Mouse (Mus musculus) forebrain, embryonic 10.5 days (tissue): Measurements from ENCODE around the gene Loxl1. TPM values are rescaled to one million over a fixed set of nuclear protein-coding genes. Genes with fewer than 3 reads are reported as not detected.

Experiments used
- DNase-seq: peaks from one replicate; pipeline ENCODE4 v3.0.0-alpha.2; 2017; ENCODE audit warnings: low spot score; ENCODE audit errors: extremely low spot score
- H3K27ac ChIP-seq: fragments of 300-500 bp; sonication (generic); 2 replicates; pipeline ENCODE4 v1.5.1; 2016; ENCODE audit warnings: mild to moderate bottlenecking
- H3K27me3 ChIP-seq: fragments of 300-500 bp; sonication (generic); 2 replicates; pipeline ENCODE4 v1.6.1; 2016; ENCODE audit warnings: mild to moderate bottlenecking; ENCODE audit not compliant: poor library complexity, severe bottlenecking
- H3K36me3 ChIP-seq: fragments of 300-500 bp; sonication (generic); replicated peaks from 2 replicates; pipeline ENCODE4 v1.6.1; 2016; ENCODE audit warnings: mild to moderate bottlenecking, moderate library complexity
- H3K4me1 ChIP-seq: fragments of 300-500 bp; sonication (generic); 2 replicates; pipeline ENCODE4 v1.6.1; 2016
- H3K4me3 ChIP-seq: fragments of 300-500 bp; sonication (generic); 2 replicates; pipeline ENCODE4 v1.5.1; 2016; ENCODE audit warnings: mild to moderate bottlenecking, moderate library complexity
- H3K9me3 ChIP-seq: fragments of 300-500 bp; sonication (generic); 2 replicates; pipeline ENCODE4 v1.6.1; 2016; ENCODE audit warnings: mild to moderate bottlenecking, moderate library complexity
- WGBS: fragments of 180-500 bp; shearing (Covaris S2); methylation state at CpG from one replicate; pipeline ENCODE4 v1.1.7; 2016; 5-methylcytosine and 5-hydroxymethylcytosine counted together
- polyA plus RNA-seq: library from polyadenylated mRNA; unstranded; fragments of >200 nt; fragmentation: Nextera tagmentation; extraction: Ambion mirVana; gene quantifications from 2 replicates; pipeline ENCODE4 v1.2.1, GENCODE M21; 2016

Loxl1 gene
- polyA plus RNA-seq, 1 experiment from 2014 or later: 7.2 TPM

GRCm38 (mm10) chr9:58305686-58306085 is 7.3 kb downstream of the Loxl1 start:
- no peak for DNase-seq

GRCm38 (mm10) chr9:58303599-58304271 is 9.3 kb downstream of the Loxl1 start:
- H3K27me3 ChIP-seq: peaks cover 5% of the 10 kb centered on the region; the same call in 1 of the 2 replicates
- peaks cover 69% of the 10 kb centered on the region for H3K4me1 ChIP-seq
- peak overlapping the region; percentile 48 for H3K27ac ChIP-seq
- no peaks in the 10 kb centered on the region for H3K36me3 ChIP-seq
- no peak for DNase-seq
- 73% methylated on average over 8 of the region's 8 CpGs for WGBS
- no peak overlapping the region for H3K4me3 ChIP-seq
- no peaks in the 10 kb centered on the region for H3K9me3 ChIP-seq

More at GRCm38 (mm10) chr9:58305686-58306085, 7.3 kb downstream of the Loxl1 start:
- Histone ChIP-seq H3K9me3 (no peaks in the 10 kb centered on the region), H3K4me3 (no peak overlapping the region), H3K27ac (peak overlapping the region; percentile 76), H3K4me1 (peaks cover 59% of the 10 kb centered on the region), H3K36me3 (no peaks in the 10 kb centered on the region), H3K27me3 (peaks cover 21% of the 10 kb centered on the region)
- 17% methylated on average over 6 of the region's 6 CpGs for WGBS

GRCm38 (mm10) chr9:58303115-58303514 is 9.9 kb downstream of the Loxl1 start:
- Histone ChIP-seq H3K36me3 (no peaks in the 10 kb centered on the region), H3K27ac (peak overlapping the region; percentile 48), H3K4me3 (no peak overlapping the region), H3K9me3 (no peaks in the 10 kb centered on the region), H3K27me3 (peaks cover 5% of the 10 kb centered on the region; the same call in 1 of the 2 replicates), H3K4me1 (peaks cover 63% of the 10 kb centered on the region)
- no peak for DNase-seq
- 67% methylated on average over 5 of the region's 5 CpGs for WGBS

- Histone ChIP-seq H3K27ac (peak overlapping the region; percentile 32; the same call in 1 of the 2 replicates), H3K9me3 (no peaks in the 10 kb centered on the region), H3K4me3 (no peak overlapping the region), H3K4me1 (peaks cover 56% of the 10 kb centered on the region), H3K36me3 (no peaks in the 10 kb centered on the region), H3K27me3 (no peaks in the 10 kb centered on the region)
- no peak for DNase-seq
- WGBS: 68% methylated on average over 2 of the region's 2 CpGs
Measured at GRCm38 (mm10) chr9:58299356-58299799, 13.6 kb downstream of the Loxl1 start.

- Histone ChIP-seq H3K9me3 (no peaks in the 10 kb centered on the region), H3K27me3 (no peaks in the 10 kb centered on the region), H3K4me3 (no peak overlapping the region), H3K27ac (0 out of 2 replicates have a peak overlapping the region, but pooled peaks have one; percentile 48), H3K4me1 (peaks cover 45% of the 10 kb centered on the region), H3K36me3 (0 out of 2 replicates have a peak, but pooled peaks cover 2% of the 10 kb centered on the region)
- WGBS: 78% methylated on average over 4 of the region's 4 CpGs
- DNase-seq: no peak
Measured at GRCm38 (mm10) chr9:58297961-58298477, 15.0 kb downstream of the Loxl1 start.

- no peak for DNase-seq
- Histone ChIP-seq H3K4me1 (peaks cover 41% of the 10 kb centered on the region), H3K36me3 (0 out of 2 replicates have a peak, but pooled peaks cover 2% of the 10 kb centered on the region), H3K27me3 (no peaks in the 10 kb centered on the region), H3K4me3 (no peak overlapping the region), H3K9me3 (no peaks in the 10 kb centered on the region), H3K27ac (peak overlapping the region; percentile 44; the same call in 1 of the 2 replicates)
- 95% methylated on average over 6 of the region's 6 CpGs for WGBS
Measured at GRCm38 (mm10) chr9:58297065-58297464, 15.9 kb downstream of the Loxl1 start.

GRCm38 (mm10) chr9:58295766-58296361 is 17.1 kb downstream of the Loxl1 start:
- Histone ChIP-seq H3K4me1 (peaks cover 41% of the 10 kb centered on the region), H3K27me3 (no peaks in the 10 kb centered on the region), H3K36me3 (0 out of 2 replicates have a peak, but pooled peaks cover 2% of the 10 kb centered on the region), H3K4me3 (no peak overlapping the region), H3K27ac (peak overlapping the region; percentile 84), H3K9me3 (no peaks in the 10 kb centered on the region)
- DNase-seq: peak; percentile 38
- 16% methylated on average over 9 of the region's 9 CpGs for WGBS

GRCm38 (mm10) chr9:58295345-58295744 is 17.6 kb downstream of the Loxl1 start:
- Histone ChIP-seq H3K9me3 (no peaks in the 10 kb centered on the region), H3K4me1 (peaks cover 41% of the 10 kb centered on the region), H3K36me3 (0 out of 2 replicates have a peak, but pooled peaks cover 2% of the 10 kb centered on the region), H3K27ac (peak overlapping the region; percentile 84), H3K4me3 (no peak overlapping the region), H3K27me3 (no peaks in the 10 kb centered on the region)
- 85% methylated on average over 3 of the region's 3 CpGs for WGBS
- no peak for DNase-seq

GRCm38 (mm10) chr9:58294527-58294926 is 18.5 kb downstream of the Loxl1 start:
- no peak for DNase-seq
- Histone ChIP-seq H3K4me3 (no peak overlapping the region), H3K27me3 (no peaks in the 10 kb centered on the region), H3K36me3 (0 out of 2 replicates have a peak, but pooled peaks cover 2% of the 10 kb centered on the region), H3K9me3 (no peaks in the 10 kb centered on the region), H3K4me1 (peaks cover 37% of the 10 kb centered on the region), H3K27ac (no peak overlapping the region)
- 54% methylated on average over 7 of the region's 7 CpGs for WGBS

- H3K4me3 ChIP-seq: no peak overlapping the region
- H3K27me3 ChIP-seq: no peaks in the 10 kb centered on the region
- DNase-seq: no peak
- no peak overlapping the region for H3K27ac ChIP-seq
- H3K36me3 ChIP-seq: 0 out of 2 replicates have a peak, but pooled peaks cover 2% of the 10 kb centered on the region
- 92% methylated on average over 2 of the region's 2 CpGs for WGBS
- no peaks in the 10 kb centered on the region for H3K9me3 ChIP-seq
- peaks cover 7% of the 10 kb centered on the region for H3K4me1 ChIP-seq
Measured at GRCm38 (mm10) chr9:58289901-58290300, 23.1 kb downstream of the Loxl1 start.

- 0 out of 2 replicates have a peak, but pooled peaks cover 2% of the 10 kb centered on the region for H3K36me3 ChIP-seq
- H3K27ac ChIP-seq: no peak overlapping the region
- WGBS: 79% methylated on average over 1 of the region's 1 CpGs
- peaks cover under 1% of the 10 kb centered on the region for H3K4me1 ChIP-seq
- no peaks in the 10 kb centered on the region for H3K27me3 ChIP-seq
- DNase-seq: no peak
- no peaks in the 10 kb centered on the region for H3K9me3 ChIP-seq
- H3K4me3 ChIP-seq: no peak overlapping the region
Measured at GRCm38 (mm10) chr9:58289090-58289489, 23.9 kb downstream of the Loxl1 start.

GRCm38 (mm10) chr9:58283431-58283830 is 29.6 kb downstream of the Loxl1 start:
- Histone ChIP-seq H3K9me3 (no peaks in the 10 kb centered on the region), H3K27ac (no peak overlapping the region), H3K4me3 (no peak overlapping the region), H3K36me3 (no peaks in the 10 kb centered on the region), H3K4me1 (peaks cover 4% of the 10 kb centered on the region), H3K27me3 (no peaks in the 10 kb centered on the region)
- no peak for DNase-seq
- WGBS: 83% methylated on average over 7 of the region's 7 CpGs

- no peaks in the 10 kb centered on the region for H3K27me3 ChIP-seq
- no peaks in the 10 kb centered on the region for H3K9me3 ChIP-seq
- no peak for DNase-seq
- H3K36me3 ChIP-seq: no peaks in the 10 kb centered on the region
- H3K27ac ChIP-seq: no peak overlapping the region
- H3K4me1 ChIP-seq: peaks cover 4% of the 10 kb centered on the region
- no peak overlapping the region for H3K4me3 ChIP-seq
- WGBS: 45% methylated on average over 3 of the region's 3 CpGs
Measured at GRCm38 (mm10) chr9:58281597-58281996, 31.4 kb downstream of the Loxl1 start.
